Mouse (Mus musculus) layer of hippocampus, postnatal 36 days (tissue): ENCODE results near the gene Efemp1. TPM values are rescaled to one million over a fixed set of nuclear protein-coding genes. Genes with fewer than 3 reads are reported as not detected.

Experiments
- DNase-seq, 2 experiments: peaks; one replicate each; pipeline ENCODE4 v3.0.0; 2022
- total RNA-seq, 2 experiments: library from RNA; stranded (reverse); gene quantifications; 2 replicates each; pipeline ENCODE4 v1.2.3; 2021

Efemp1 gene
- total RNA-seq: 1 to 10 TPM; 6.4 to 8.2 TPM

GRCm38 (mm10) chr11:28853102-28853800 is at the start of gene Efemp1:
TSS of gene Efemp1 (plus strand) at chr11:28853204.
- peak; percentile 10 for DNase-seq

GRCm38 (mm10) chr11:28808685-28809084 is 44.3 kb upstream of the Efemp1 start:
- DNase-seq: peak in 1 of 2 experiments; percentile 5

GRCm38 (mm10) chr11:28811874-28812273 is 41.1 kb upstream of the Efemp1 start:
- no peak for DNase-seq

- no peak for DNase-seq
Observed at GRCm38 (mm10) chr11:28812564-28812963, 40.4 kb upstream of the Efemp1 start.

- no peak for DNase-seq
Observed at GRCm38 (mm10) chr11:28817405-28817804, 35.6 kb upstream of the Efemp1 start.

- DNase-seq: no peak
Observed at GRCm38 (mm10) chr11:28826950-28827349, 26.1 kb upstream of the Efemp1 start.

GRCm38 (mm10) chr11:28833809-28834208 is 19.2 kb upstream of the Efemp1 start:
- no peak for DNase-seq

- DNase-seq: no peak
Observed at GRCm38 (mm10) chr11:28835141-28835540, 17.9 kb upstream of the Efemp1 start.

- no peak for DNase-seq
Observed at GRCm38 (mm10) chr11:28849841-28850240, 3.2 kb upstream of the Efemp1 start.

- DNase-seq: no peak
Observed at GRCm38 (mm10) chr11:28851645-28852044, 1.4 kb upstream of the Efemp1 start.

GRCm38 (mm10) chr11:28852361-28852919 is 564 bp upstream of the Efemp1 start:
- no peak for DNase-seq

- DNase-seq: no peak
Observed at GRCm38 (mm10) chr11:28859125-28859524, 6.1 kb downstream of the Efemp1 start.

GRCm38 (mm10) chr11:28869129-28869528 is 16.1 kb downstream of the Efemp1 start:
- DNase-seq: no peak

- no peak for DNase-seq
Observed at GRCm38 (mm10) chr11:28881381-28881976, 28.5 kb downstream of the Efemp1 start.

- no peak for DNase-seq
Observed at GRCm38 (mm10) chr11:28883106-28883505, 30.1 kb downstream of the Efemp1 start.

GRCm38 (mm10) chr11:28889538-28889937 is 36.5 kb downstream of the Efemp1 start:
- no peak for DNase-seq

- no peak for DNase-seq
Observed at GRCm38 (mm10) chr11:28891515-28891914, 38.5 kb downstream of the Efemp1 start.

GRCm38 (mm10) chr11:28899420-28899819 is 46.4 kb downstream of the Efemp1 start:
- DNase-seq: no peak

GRCm38 (mm10) chr11:28904596-28904995 is 51.6 kb downstream of the Efemp1 start:
- no peak for DNase-seq

GRCm38 (mm10) chr11:28906288-28906687 is 53.3 kb downstream of the Efemp1 start:
- no peak for DNase-seq

GRCm38 (mm10) chr11:28908908-28909545 is 56.0 kb downstream of the Efemp1 start:
- no peak for DNase-seq

GRCm38 (mm10) chr11:28912469-28913138 is 59.6 kb downstream of the Efemp1 start:
- DNase-seq: no peak

GRCm38 (mm10) chr11:28934449-28934848 is 81.4 kb downstream of the Efemp1 start:
- no peak for DNase-seq
